Mouse (Mus musculus): Measurements from ENCODE around the gene Speer4c. TPM values are rescaled to one million over a fixed set of nuclear protein-coding genes. Genes with fewer than 3 reads are reported as not detected.
A peak's percentile ranks its signal among the peaks of the same experiment; 100 is the strongest.
"Not testable (repeated sequence)": the region's sequence is repeated elsewhere in the genome, so short reads cannot be mapped to it uniquely, and the experiment has no call there.

Gene Speer4c
- polyA plus RNA-seq, 1 experiment from 2014 or later: not detected

- not testable (repeated sequence) for ATAC-seq (ENCODE audit: low FRiP score); H3K4me2 ChIP-seq (replicated peaks); H3K4me1 ChIP-seq; H3K4me3 ChIP-seq; H3K27me3 ChIP-seq; H3K27ac ChIP-seq; H3K9ac ChIP-seq; H3K36me3 ChIP-seq
- whole genome bisulfite sequencing: 72% methylated on average over 2 of the region's 2 CpGs
- peaks cover 17% of the 10 kb centered on the region for H3K9me3 ChIP-seq (replicated peaks)
Measured at GRCm38 (mm10) chr5:15678907-15679306, 35.2 kb downstream of the Speer4c start.

- H3K4me1 ChIP-seq; H3K4me3 ChIP-seq; H3K9ac ChIP-seq; H3K4me2 ChIP-seq (replicated peaks); H3K27ac ChIP-seq; H3K36me3 ChIP-seq; H3K27me3 ChIP-seq: not testable (repeated sequence)
- WGBS: 87% methylated on average over 4 of the region's 4 CpGs
- ATAC-seq (ENCODE audit: low FRiP score): peak; percentile 69; the same call in 1 of the 2 replicates
- H3K9me3 ChIP-seq (replicated peaks): peaks cover 23% of the 10 kb centered on the region
Measured at GRCm38 (mm10) chr5:15677750-15678149, 36.3 kb downstream of the Speer4c start.

- peak; percentile 86 for ATAC-seq (ENCODE audit: low FRiP score)
- not testable (repeated sequence) for H3K27ac ChIP-seq; H3K27me3 ChIP-seq; H3K4me1 ChIP-seq; H3K4me3 ChIP-seq; H3K36me3 ChIP-seq; H3K4me2 ChIP-seq (replicated peaks); H3K9ac ChIP-seq
- WGBS: 94% methylated on average over 5 of the region's 8 CpGs
- H3K9me3 ChIP-seq (replicated peaks): peaks cover 23% of the 10 kb centered on the region
Measured at GRCm38 (mm10) chr5:15674429-15675244, 39.4 kb downstream of the Speer4c start.

GRCm38 (mm10) chr5:15673989-15674388 is 40.1 kb downstream of the Speer4c start:
- not testable (repeated sequence) for H3K27ac ChIP-seq; H3K4me1 ChIP-seq; H3K27me3 ChIP-seq; H3K9ac ChIP-seq; H3K36me3 ChIP-seq; H3K4me2 ChIP-seq (replicated peaks); H3K4me3 ChIP-seq; ATAC-seq (ENCODE audit: low FRiP score)
- H3K9me3 ChIP-seq (replicated peaks): peaks cover 20% of the 10 kb centered on the region; the same call in 1 of the 2 replicates
- WGBS: 82% methylated on average over 2 of the region's 2 CpGs

GRCm38 (mm10) chr5:15670789-15671188 is 43.3 kb downstream of the Speer4c start:
- not testable (repeated sequence) for H3K4me3 ChIP-seq; H3K27me3 ChIP-seq; H3K4me2 ChIP-seq (replicated peaks); H3K36me3 ChIP-seq; H3K27ac ChIP-seq; H3K4me1 ChIP-seq; H3K9ac ChIP-seq
- H3K9me3 ChIP-seq (replicated peaks): peaks cover 15% of the 10 kb centered on the region; the same call in 1 of the 2 replicates
- 92% methylated on average over 17 of the region's 18 CpGs for WGBS
- peak; percentile 74 for ATAC-seq (ENCODE audit: low FRiP score)

GRCm38 (mm10) chr5:15663847-15664246 is 50.2 kb downstream of the Speer4c start:
- not testable (repeated sequence) for ATAC-seq (ENCODE audit: low FRiP score); H3K9ac ChIP-seq; H3K4me1 ChIP-seq; H3K9me3 ChIP-seq (replicated peaks); H3K4me2 ChIP-seq (replicated peaks); H3K36me3 ChIP-seq; H3K4me3 ChIP-seq; H3K27ac ChIP-seq; H3K27me3 ChIP-seq
- WGBS: 75% methylated on average over 7 of the region's 7 CpGs

Other genes with a start within 250 kb of the Speer4c start
- gene Gm21149, start 237.7 kb downstream of the Speer4c start, polyA plus RNA-seq (2016; fragmentation: Nextera tagmentation; extraction: Ambion mirVana): not detected in 2 replicates
- gene Gm21190, start 185.0 kb downstream of the Speer4c start, polyA plus RNA-seq (2016; fragmentation: Nextera tagmentation; extraction: Ambion mirVana): not detected in 2 replicates
- gene Gm21083, start 136.9 kb downstream of the Speer4c start, polyA plus RNA-seq (2016; fragmentation: Nextera tagmentation; extraction: Ambion mirVana): not detected in 2 replicates
- gene Speer4d, start 95.2 kb downstream of the Speer4c start, polyA plus RNA-seq (2016; fragmentation: Nextera tagmentation; extraction: Ambion mirVana): not detected in 2 replicates
- not detected in 2 replicates for gene 4930572O03Rik, start 57.2 kb downstream of the Speer4c start, polyA plus RNA-seq (2016; fragmentation: Nextera tagmentation; extraction: Ambion mirVana)
- 41.3 and 44.7 TPM in 2 replicates for gene Cacna2d1, start 220.4 kb upstream of the Speer4c start, polyA plus RNA-seq (2016; fragmentation: Nextera tagmentation; extraction: Ambion mirVana)